Comparison of ENCODE assay signal across 25 mouse cellular contexts in the genomic region with DNA sequence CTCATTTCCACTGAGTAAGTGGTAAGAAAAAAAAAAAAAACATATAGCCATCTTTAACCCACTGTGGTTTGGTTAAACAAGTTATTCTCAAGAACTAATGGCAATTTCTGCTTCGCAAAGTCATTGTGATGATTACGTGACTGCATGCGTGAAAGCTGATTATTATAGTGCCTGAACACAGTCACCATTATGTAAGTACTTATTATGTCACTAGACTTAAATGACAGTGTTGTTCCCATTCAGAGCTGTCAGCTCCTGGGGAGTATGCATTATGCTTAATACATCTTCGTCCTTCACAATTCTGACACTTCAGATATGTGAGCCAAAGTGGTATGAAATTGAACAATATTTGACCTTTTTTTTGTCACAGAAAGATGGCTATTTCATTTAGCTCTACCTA.
"Had no signal": no experiment of that assay in that cellular context is flagged by ENCODE, and none has a peak within 500 bp of the region (broad histone marks: within the 10 kb centered on the region; RNA-seq: fewer than 3 reads in every experiment).

No protein-coding gene starts in this region.

- ATAC-seq: hindbrain, postnatal 0 days; intestine, embryonic 16.5 days had no signal

- H3K27ac ChIP-seq: heart, embryonic 10.5 days; hindbrain, embryonic 13.5 days; hindbrain, embryonic 15.5 days; hindbrain, postnatal 0 days; kidney, embryonic 15.5 days; kidney, postnatal 0 days; left cerebral cortex, adult 2 months; limb, embryonic 10.5 days; limb, embryonic 12.5 days; liver, embryonic 13.5 days; liver, embryonic 15.5 days had no signal

- H3K27me3 ChIP-seq: heart, embryonic 12.5 days; hindbrain, embryonic 13.5 days; hindbrain, embryonic 15.5 days; kidney, embryonic 15.5 days; limb, embryonic 12.5 days; liver, embryonic 13.5 days; liver, embryonic 15.5 days had no signal

- H3K4me3 ChIP-seq: heart, embryonic 10.5 days; heart, embryonic 12.5 days; hindbrain, embryonic 13.5 days; hindbrain, embryonic 15.5 days; kidney, embryonic 15.5 days; left cerebral cortex, adult 2 months; limb, embryonic 10.5 days; limb, embryonic 12.5 days; liver, embryonic 13.5 days; liver, embryonic 15.5 days had no signal

- H3K4me2 ChIP-seq: heart, embryonic 12.5 days; hindbrain, embryonic 13.5 days; hindbrain, embryonic 15.5 days; kidney, embryonic 15.5 days; limb, embryonic 12.5 days; liver, embryonic 11.5 days; liver, embryonic 13.5 days; liver, embryonic 15.5 days had no signal

- H3K4me1 ChIP-seq: hindbrain, embryonic 13.5 days; hindbrain, embryonic 15.5 days; liver, embryonic 13.5 days; liver, embryonic 15.5 days had no signal

- DNase-seq: gastrocnemius, postnatal 14 days; gastrocnemius, postnatal 36 days; heart, postnatal 10 days; heart, postnatal 36 days; kidney, adult 11 months; kidney, adult 2 months; kidney, adult 9 months; kidney, postnatal 14 days; kidney, postnatal 36 days; layer of hippocampus, adult 9-11 months; liver; liver, embryonic 13.5 days had no signal

- H3K9me3 ChIP-seq: heart, embryonic 10.5 days; heart, embryonic 12.5 days; hindbrain, embryonic 13.5 days; hindbrain, embryonic 15.5 days; kidney, embryonic 15.5 days; limb, embryonic 10.5 days; limb, embryonic 12.5 days; liver, embryonic 13.5 days; liver, embryonic 15.5 days had no signal

- H3K36me3 ChIP-seq: heart, embryonic 10.5 days; heart, embryonic 12.5 days; hindbrain, embryonic 13.5 days; hindbrain, embryonic 15.5 days; kidney, embryonic 15.5 days; limb, embryonic 10.5 days; limb, embryonic 12.5 days; liver, embryonic 13.5 days; liver, embryonic 15.5 days had no signal

- H3K9ac ChIP-seq: heart, embryonic 12.5 days; hindbrain, embryonic 13.5 days; hindbrain, embryonic 15.5 days; kidney, embryonic 15.5 days; limb, embryonic 12.5 days; liver, embryonic 13.5 days; liver, embryonic 15.5 days had no signal
